Mouse (Mus musculus): ENCODE results near the gene Stk25. TPM values are rescaled to one million over a fixed set of nuclear protein-coding genes. Genes with fewer than 3 reads are reported as not detected.

Stk25 gene
- polyA plus RNA-seq, 2 experiments: 39.2 to 39.9 TPM

GRCm38 (mm10) chr1:93686961-93687320 lies 28.5 kb upstream of the Stk25 start:
- ATAC-seq (ENCODE audit: insufficient read depth) (no peak), DNase-seq (ENCODE audit: low read depth in 3 of 3, low spot score in 3 of 3) (no peak)
- TF ChIP-seq CTCF (IDR thresholded peaks at IDR 0.05; ENCODE audit: low read depth): no peak
- TF ChIP-seq EP300 (IDR thresholded peaks at IDR 0.05; ENCODE audit: low read depth): no peak
- H3K9ac ChIP-seq (replicated peaks): no peak overlapping the region
- no peaks in the 10 kb centered on the region for H3K4me1 ChIP-seq (replicated peaks; ENCODE audit: control insufficient read depth in 2 of 2, insufficient read depth in 2 of 2, low read length in 1 of 2)
- H3K36me3 ChIP-seq (replicated peaks; ENCODE audit: control insufficient read depth, insufficient read depth, low read depth): no peaks in the 10 kb centered on the region
- H3K4me3 ChIP-seq (ENCODE audit: insufficient read depth in 1 of 2, low read depth in 2 of 2, low read length in 2 of 2): no peak overlapping the region
- WGBS (ENCODE audit: insufficient replicate concordance): 62% methylated on average over 3 of the region's 3 CpGs
- H3K27me3 ChIP-seq (ENCODE audit: control insufficient read depth, insufficient read depth, low read length): peaks cover 30% of the 10 kb centered on the region
- no peak overlapping the region for H3K27ac ChIP-seq
- no peaks in the 10 kb centered on the region for H3K9me3 ChIP-seq (ENCODE audit: control insufficient read depth, low read length)
- H3K4me2 ChIP-seq (ENCODE audit: low read depth): no peak overlapping the region

GRCm38 (mm10) chr1:93686245-93686960 lies 27.9 kb upstream of the Stk25 start:
- peak overlapping the region; percentile 54 for H3K4me2 ChIP-seq (ENCODE audit: low read depth)
- H3K36me3 ChIP-seq (replicated peaks; ENCODE audit: control insufficient read depth, insufficient read depth, low read depth): no peaks in the 10 kb centered on the region
- DNase-seq (ENCODE audit: low read depth in 3 of 3, low spot score in 3 of 3) (no peak), ATAC-seq (ENCODE audit: insufficient read depth) (peak; percentile 44; the same call in 1 of the 2 replicates)
- peak overlapping the region; percentile 25 to 48; a peak in 3 of 4 replicates for H3K4me3 ChIP-seq (ENCODE audit: insufficient read depth in 1 of 2, low read depth in 2 of 2, low read length in 2 of 2)
- H3K4me1 ChIP-seq (replicated peaks; ENCODE audit: control insufficient read depth in 2 of 2, insufficient read depth in 2 of 2, low read length in 1 of 2): no peaks in the 10 kb centered on the region
- TF ChIP-seq EP300 (IDR thresholded peaks at IDR 0.05; ENCODE audit: low read depth) (no peak), CTCF (IDR thresholded peaks at IDR 0.05; ENCODE audit: low read depth) (peak; percentile 41)
- H3K27me3 ChIP-seq (ENCODE audit: control insufficient read depth, insufficient read depth, low read length): peaks cover 30% of the 10 kb centered on the region
- no peak overlapping the region for H3K9ac ChIP-seq (replicated peaks)
- no peak overlapping the region for H3K27ac ChIP-seq
- no peaks in the 10 kb centered on the region for H3K9me3 ChIP-seq (ENCODE audit: control insufficient read depth, low read length)
- WGBS (ENCODE audit: insufficient replicate concordance): 10% methylated on average over 51 of the region's 51 CpGs

DNA sequence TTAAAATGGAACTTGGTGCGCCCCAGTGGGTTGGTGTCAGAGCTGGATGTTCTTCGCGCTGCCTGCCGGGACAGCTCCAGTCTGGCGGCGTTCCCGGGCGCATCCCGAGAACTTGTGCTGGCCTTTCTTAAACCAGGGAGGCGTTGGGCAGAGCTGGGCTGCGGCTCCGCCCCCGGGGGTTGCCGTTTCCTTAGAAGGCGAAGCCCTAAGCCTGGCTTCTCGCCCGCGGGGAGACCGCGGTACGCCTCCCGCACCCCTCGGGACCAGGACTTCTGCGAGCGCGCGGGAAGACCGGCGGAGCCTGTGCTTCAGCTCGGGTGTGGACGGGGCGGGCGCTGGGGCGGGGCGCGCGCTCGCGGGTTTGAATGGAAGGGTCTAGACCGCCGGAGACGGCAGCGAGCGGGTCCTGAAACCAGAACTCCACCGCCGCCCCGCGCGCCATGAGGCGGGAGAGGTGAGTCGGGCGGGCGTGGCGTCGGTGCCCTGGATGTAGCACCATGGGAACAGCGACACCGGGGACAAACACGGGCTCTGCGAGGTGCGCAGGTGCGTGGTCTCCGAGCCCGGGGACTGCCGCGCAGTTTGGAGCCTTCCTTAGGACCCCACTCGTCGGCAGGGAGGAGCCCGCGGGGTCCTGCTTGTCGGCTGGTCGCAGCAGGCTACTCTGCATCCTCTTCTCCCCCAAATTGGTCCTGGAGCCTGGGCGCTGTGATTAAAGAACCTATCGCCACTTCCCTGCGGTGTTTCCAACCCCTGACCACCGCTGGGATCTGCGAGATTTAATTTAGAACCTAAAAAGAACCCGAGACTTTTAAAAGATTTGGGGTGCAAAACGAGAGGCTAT lies 27.2 kb upstream of the Stk25 start, which contains the start of gene Bok:
Bok (plus strand) TSS at position 260 of the 844 bp plus-strand sequence.
- peaks cover 30% of the 10 kb centered on the region for H3K27me3 ChIP-seq (ENCODE audit: control insufficient read depth, insufficient read depth, low read length)
- no peaks in the 10 kb centered on the region for H3K9me3 ChIP-seq (ENCODE audit: control insufficient read depth, low read length)
- TF ChIP-seq CTCF (IDR thresholded peaks at IDR 0.05; ENCODE audit: low read depth): no peak
- TF ChIP-seq EP300 (IDR thresholded peaks at IDR 0.05; ENCODE audit: low read depth): no peak
- no peak within 1 kb of the TSS for H3K9ac ChIP-seq (replicated peaks)
- 1% methylated on average over 78 of the region's 78 CpGs for WGBS (ENCODE audit: insufficient replicate concordance)
- peak within 1 kb of the TSS; percentile 25 to 48 for H3K4me3 ChIP-seq (ENCODE audit: insufficient read depth in 1 of 2, low read depth in 2 of 2, low read length in 2 of 2)
- DNase-seq (ENCODE audit: low read depth in 3 of 3, low spot score in 3 of 3) (no peak), ATAC-seq (ENCODE audit: insufficient read depth) (no peak)
- H3K36me3 ChIP-seq (replicated peaks; ENCODE audit: control insufficient read depth, insufficient read depth, low read depth): no peaks in the 10 kb centered on the region
- H3K4me1 ChIP-seq (replicated peaks; ENCODE audit: control insufficient read depth in 2 of 2, insufficient read depth in 2 of 2, low read length in 1 of 2): no peaks in the 10 kb centered on the region; a peak in 1 of 4 replicates
- peak within 1 kb of the TSS; percentile 54 for H3K4me2 ChIP-seq (ENCODE audit: low read depth)
- H3K27ac ChIP-seq: no peak within 1 kb of the TSS

GRCm38 (mm10) chr1:93679889-93680568 lies 21.6 kb upstream of the Stk25 start:
- no peaks in the 10 kb centered on the region; a peak in 1 of 4 replicates for H3K4me1 ChIP-seq (replicated peaks; ENCODE audit: control insufficient read depth in 2 of 2, insufficient read depth in 2 of 2, low read length in 1 of 2)
- ATAC-seq (ENCODE audit: insufficient read depth) (no peak), DNase-seq (ENCODE audit: low read depth in 3 of 3, low spot score in 3 of 3) (no peak)
- H3K9ac ChIP-seq (replicated peaks): no peak overlapping the region
- 13% methylated on average over 7 of the region's 7 CpGs for WGBS (ENCODE audit: insufficient replicate concordance)
- H3K36me3 ChIP-seq (replicated peaks; ENCODE audit: control insufficient read depth, insufficient read depth, low read depth): no peaks in the 10 kb centered on the region
- peaks cover 6% of the 10 kb centered on the region for H3K27me3 ChIP-seq (ENCODE audit: control insufficient read depth, insufficient read depth, low read length)
- no peak overlapping the region for H3K4me3 ChIP-seq (ENCODE audit: insufficient read depth in 1 of 2, low read depth in 2 of 2, low read length in 2 of 2)
- no peak for TF ChIP-seq EP300 (IDR thresholded peaks at IDR 0.05; ENCODE audit: low read depth)
- TF ChIP-seq CTCF (IDR thresholded peaks at IDR 0.05; ENCODE audit: low read depth): no peak
- no peak overlapping the region for H3K4me2 ChIP-seq (ENCODE audit: low read depth)
- no peaks in the 10 kb centered on the region for H3K9me3 ChIP-seq (ENCODE audit: control insufficient read depth, low read length)
- H3K27ac ChIP-seq: no peak overlapping the region

Data from liver, embryonic 14.5 days (tissue).